Mouse (Mus musculus): ENCODE data around the gene Bcl9.

Gene Bcl9

DNA sequence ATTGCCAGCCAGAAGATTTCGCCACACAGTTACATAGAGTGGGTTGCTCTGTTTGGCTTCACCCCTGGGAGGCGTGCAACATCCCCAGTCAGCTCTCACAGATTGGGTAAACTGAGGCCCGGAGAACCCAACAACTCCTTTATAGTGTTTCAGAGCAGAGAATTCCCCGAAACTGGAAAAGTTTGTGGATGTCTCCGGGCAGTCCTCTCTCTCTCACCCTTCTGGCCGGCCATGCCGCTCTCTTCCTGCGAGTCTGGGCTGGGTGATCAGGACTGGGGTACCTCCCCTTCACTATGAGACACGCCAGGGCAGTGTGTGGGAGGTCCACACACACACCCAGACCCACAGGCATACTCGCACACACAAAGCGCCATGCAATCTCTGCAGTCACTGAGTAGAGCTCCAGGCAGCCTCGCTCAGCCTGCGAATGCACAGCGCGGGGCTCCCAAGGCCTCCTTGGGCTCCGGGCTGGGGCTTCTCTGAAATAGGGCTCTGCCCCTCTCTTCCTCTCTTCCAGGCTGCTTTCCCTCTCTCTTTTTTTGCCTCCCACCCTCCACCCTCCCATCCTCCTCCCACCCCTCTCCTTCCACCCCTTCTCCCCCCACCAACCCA, 670 bp downstream of the Bcl9 start:
- DNase-seq (ENCODE audit: low spot score): no peak

DNA sequence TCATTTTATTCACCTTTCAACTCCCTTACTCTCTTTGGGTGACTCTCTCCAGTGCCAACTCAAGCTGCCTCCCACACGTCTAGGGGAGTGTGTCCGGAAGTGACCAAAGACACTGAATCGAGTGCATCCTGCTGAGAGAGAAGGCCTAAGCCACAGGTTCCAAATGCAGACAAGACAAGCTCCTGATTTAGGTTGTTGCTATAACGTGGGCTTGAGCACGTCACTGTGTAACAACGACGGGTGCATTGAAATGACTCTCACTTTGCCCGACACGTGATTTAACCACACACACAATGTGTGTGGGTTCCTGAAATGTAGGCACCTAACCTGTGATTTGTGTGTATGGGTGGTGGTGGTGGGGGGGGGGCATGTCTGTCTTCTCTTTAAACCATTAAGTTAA, 3.4 kb downstream of the Bcl9 start:
- no peak for DNase-seq (ENCODE audit: low spot score)

DNA sequence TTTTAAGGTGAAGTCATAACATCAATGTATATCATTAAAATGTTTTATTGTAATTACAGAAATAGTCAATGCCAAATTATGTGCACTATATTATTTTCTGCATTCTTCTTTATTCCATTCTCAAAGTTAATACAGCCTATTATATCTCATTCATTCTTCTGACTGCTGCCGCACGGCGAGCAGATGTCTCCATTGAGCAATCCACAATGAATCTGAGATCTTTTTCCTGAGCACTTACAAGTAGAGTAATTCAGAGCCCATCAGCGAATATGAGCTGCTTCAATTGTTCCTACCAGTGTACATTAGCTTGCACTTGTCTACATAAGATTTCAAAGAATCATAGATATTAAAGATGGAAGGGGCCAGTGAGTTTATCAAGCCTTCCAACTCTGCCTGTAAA, 12.8 kb downstream of the Bcl9 start:
- DNase-seq (ENCODE audit: low spot score): no peak

DNA sequence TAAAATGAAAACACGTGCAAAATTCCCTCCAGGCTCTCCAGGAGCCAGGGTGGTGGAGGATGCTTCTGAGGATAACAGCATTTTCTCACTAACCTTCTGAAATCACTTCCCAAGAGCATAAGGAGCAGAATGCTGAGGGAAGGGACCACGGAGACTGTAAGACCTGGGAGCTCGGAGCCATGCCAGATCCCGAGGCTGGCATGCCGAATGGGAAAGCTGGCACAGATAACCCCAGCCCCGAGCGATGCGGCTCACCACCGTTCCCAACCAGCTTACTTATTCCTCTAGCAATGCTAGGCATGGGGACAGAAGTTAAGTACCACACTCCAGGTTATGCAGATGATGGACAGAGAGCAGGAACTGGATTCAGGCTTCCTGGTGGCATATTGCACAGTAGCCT, 13.7 kb downstream of the Bcl9 start:
- no peak for DNase-seq (ENCODE audit: low spot score)

DNA sequence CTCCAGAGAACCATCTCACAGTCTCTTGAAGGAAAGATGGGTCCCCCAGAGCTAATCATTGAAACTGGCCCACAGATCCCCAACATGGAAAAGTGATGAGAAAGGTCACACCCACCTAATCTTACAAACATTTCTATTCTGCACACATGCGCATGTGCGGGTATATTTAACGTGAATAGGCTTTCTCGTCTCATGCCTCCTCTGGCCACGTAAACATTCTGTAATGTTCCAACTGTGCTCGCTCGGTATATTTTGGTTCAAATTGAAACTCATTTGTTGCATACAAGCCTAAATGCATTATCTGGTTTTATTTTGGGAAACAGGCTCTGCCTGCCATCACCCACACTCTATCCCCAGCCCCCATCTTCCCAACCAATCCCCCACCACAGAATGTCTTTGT, 16.3 kb downstream of the Bcl9 start:
- DNase-seq (ENCODE audit: low spot score): no peak

DNA sequence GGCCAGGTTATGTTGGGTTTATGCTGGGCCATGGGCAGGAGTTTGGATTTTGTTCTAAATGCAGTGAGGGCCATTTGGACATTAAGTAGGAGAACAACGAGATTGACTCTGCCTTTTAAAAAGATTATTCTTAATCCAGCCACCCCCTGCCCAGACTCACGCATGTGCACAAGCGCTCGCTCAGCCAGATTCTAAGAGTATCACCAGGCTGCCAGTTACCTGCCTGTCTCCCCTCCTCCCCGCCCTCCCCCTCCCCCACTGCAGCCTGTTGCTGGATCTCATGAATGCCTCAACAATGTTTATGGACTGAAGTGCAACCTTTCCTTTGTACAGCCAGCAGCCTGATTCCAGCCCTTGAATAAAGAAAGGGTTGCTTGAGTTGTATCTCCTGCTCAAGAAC, 22.0 kb downstream of the Bcl9 start:
- DNase-seq (ENCODE audit: low spot score): no peak

DNA sequence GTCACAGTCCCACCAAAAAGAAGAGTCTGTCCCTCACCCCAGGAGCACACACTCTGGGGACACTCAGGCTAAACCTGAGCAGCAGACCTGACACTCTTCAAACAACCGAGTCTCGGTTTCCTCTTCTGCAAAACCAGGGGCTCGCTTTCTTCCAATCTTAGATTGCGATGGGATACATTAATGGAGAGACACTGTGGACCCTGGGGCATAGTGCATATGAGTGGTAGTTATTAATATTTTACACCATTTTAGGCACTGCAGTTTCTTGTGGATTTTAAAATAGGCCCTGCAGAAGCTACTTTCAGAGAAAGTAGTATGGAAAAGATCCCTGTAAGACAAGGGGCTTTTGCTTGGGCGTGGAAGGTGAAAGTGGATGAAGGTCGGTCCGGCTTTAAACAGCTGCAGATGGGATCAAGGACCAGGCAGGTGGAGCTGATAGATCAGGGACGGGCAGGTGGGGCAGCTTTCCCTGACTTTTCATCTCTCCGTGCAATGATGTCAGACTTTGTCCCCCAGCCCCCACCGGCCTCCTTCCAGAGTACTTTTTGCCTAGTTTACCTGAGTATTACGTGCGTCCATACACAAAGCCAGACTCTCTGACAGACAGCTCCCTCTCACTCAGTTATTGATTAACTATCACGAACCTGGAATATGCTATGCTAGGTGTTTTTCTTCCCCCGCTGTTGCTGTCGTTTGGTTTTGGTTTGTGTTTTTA, 23.0 kb downstream of the Bcl9 start:
- DNase-seq (ENCODE audit: low spot score): no peak

DNA sequence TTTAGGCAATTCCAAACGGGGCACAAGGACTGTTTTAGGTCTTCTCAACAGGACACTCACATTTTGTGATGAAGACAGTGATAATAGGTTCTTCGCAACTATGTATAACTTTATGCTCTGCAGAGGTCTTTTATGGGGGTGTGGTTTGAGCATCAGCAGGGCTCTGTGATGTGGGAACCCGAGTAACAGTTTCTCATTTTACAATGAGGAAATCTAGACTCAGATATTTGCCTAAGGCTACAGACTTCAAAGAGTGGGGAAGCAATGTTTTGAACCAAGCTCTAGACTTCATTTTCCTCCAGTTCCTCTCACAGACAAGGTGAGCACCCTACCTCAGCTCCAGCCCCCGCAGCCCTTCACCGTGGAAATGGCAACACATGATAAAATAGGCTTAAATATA, 23.8 kb downstream of the Bcl9 start:
- DNase-seq (ENCODE audit: low spot score): no peak

DNA sequence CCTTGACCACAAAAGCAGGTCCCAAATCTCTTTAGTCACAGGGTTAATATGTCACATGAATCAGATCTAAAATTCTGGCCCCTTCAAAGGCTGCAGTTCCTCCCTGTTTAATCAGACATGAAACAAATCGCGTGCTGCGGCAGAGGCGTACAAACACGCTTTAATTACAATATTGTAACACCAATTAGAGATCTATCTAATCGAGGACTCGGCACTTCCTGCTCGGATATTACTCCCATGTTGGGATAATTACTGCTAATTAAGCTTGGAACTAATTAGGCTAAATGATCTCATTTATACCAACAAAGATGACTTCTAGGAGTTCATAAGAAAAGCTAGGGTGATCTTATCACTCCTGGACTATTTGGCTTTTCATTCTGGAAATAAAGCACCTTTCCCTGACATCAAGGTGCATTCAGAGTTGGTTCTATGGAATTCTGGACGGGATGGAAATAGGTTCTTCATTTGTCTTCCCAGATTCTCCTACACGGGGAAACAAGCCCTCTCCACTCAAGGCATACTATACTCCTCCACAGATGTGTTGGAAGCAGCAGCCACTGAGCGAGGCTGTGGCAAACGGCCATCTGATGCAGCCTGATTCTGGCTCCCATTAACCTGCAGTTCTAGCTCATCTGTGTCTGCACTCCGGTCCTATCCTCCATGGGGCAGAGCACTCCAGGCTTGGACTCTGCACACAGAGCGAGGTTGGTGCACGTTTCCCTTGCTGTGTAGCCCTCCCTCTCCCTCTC, 31.9 kb downstream of the Bcl9 start:
- no peak for DNase-seq (ENCODE audit: low spot score)

DNA sequence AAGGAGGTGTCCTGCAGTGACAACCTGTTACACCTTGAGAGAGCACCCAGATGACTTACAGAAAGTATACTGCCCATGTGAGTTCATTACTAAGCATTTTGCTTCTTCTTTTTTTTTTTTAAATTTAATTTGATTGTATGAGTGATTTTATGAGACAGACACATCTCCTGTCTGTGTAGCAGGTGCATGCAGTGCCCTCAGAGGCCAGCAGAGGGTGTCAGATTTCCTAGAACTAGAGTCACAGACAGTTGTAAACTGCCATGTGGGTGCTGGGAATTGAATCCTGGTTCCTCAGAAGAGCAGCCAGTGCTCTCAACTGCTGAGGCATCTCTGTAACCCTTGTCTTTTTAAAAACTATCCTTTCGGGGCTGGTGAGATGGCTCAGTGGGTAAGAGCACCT, 35.5 kb downstream of the Bcl9 start:
- DNase-seq (ENCODE audit: low spot score): no peak

DNA sequence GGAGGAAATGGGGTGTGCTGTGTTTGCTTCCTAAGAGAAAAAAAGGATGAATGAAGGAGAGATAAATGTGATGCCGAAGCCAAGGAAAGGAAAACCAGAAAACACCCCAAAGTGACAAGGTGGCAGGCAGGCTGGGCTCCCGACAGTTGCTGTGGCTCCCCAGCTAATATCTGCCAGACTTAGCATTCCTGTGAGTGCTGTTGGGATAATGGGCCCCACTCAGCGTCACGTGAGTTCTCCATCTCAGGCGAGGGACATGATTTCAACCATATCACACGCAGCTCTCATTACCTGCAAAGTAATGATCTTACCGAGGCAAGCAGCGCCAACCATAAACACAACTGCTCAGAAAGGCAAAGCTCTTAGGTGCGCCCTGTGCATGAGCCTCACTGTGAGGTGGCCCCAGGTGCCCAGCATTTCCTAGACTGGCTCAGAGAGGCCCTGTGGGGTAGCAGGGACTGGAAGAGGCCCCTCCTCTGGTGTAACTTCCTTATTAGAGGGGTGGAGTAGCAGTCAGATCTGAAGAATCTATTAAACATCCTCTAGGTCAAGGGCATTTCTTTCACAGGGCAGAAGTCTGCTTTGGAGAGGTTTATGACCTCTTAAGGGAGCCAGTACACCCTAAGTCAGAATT, 41.9 kb downstream of the Bcl9 start:
- DNase-seq (ENCODE audit: low spot score): no peak

DNA sequence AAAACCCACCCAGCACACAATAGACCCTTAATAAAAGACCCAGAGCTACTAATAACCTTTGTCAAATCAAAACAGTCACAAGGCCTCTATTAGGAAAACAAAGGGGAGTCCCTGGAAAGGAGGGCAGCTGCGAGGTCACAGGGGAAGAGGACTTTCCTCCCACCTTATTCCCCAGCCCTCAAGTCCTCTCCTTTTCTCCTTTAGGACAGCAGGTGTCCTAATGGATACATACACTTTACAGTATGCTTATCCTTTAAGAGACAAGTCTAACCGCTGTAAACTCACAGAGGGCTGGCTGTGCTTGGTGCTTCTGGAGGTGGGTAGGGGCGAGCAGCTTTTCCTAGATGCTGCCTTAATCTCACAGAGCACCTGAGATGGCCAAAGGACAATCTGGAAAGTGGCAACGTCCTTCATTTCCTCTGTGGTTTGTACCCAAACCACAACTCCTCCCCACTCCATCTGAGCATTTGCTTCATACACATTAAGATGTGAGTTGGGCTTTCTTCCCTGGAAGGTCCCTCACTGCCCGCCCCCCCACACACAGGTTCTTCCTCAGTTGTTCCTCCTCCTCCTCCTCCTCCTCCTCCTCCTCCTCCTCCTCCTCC, 42.8 kb downstream of the Bcl9 start:
- DNase-seq (ENCODE audit: low spot score): no peak

DNA sequence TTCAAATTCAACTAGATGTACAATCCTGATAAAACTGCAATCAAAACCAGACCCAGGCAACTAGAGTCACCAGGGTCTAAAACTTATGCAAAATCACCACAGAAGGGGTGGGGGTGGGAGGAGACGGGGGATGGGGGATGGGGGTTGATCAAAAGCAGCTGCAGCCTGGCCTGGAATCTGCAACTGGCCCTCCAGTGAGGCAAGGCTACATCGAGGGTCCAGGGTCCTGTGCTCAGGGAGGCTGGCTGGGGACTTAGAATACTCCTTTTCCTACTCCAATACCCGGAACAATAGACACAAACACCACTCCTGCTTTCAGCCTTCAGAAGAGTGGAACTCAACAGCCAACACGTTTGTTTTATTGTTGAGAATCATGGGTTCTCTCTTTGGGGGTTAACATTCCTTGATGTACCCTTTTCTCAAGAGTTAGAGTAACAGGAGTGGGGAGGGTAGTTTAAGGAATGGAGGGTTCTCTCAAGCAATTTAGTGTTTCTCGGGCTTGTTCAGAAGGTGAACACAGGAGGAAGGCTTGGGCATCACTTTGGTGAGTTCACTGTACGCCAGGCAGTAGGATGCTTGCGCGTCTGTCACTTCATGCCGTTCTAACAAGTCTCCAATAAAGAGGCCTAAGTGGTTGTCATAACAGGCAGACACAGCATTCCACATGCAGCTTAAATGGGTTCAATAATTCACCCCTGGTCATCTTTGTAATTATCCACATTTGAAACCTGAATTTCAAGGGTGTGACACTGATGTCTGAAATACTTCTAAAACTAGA, 43.7 kb downstream of the Bcl9 start:
- no peak for DNase-seq (ENCODE audit: low spot score)

DNA sequence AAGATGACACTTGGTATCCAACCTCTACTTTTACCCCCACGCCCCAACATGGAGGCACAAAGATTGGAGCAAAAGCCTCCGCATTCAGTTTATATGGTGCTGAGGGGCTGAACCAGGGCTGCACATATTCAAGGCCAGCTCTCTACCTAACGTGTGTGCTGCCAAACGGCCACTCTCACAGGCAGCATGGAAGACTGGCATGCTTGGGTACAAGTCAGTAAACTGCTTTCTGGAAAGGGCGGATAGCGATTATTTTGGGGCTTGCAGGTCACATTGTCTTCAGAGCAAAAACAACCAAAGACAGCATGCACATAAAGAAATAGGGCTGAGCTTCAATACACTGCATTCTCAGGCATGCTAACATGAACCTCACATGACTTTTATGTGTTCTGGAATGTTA, 44.8 kb downstream of the Bcl9 start:
- no peak for DNase-seq (ENCODE audit: low spot score)

DNA sequence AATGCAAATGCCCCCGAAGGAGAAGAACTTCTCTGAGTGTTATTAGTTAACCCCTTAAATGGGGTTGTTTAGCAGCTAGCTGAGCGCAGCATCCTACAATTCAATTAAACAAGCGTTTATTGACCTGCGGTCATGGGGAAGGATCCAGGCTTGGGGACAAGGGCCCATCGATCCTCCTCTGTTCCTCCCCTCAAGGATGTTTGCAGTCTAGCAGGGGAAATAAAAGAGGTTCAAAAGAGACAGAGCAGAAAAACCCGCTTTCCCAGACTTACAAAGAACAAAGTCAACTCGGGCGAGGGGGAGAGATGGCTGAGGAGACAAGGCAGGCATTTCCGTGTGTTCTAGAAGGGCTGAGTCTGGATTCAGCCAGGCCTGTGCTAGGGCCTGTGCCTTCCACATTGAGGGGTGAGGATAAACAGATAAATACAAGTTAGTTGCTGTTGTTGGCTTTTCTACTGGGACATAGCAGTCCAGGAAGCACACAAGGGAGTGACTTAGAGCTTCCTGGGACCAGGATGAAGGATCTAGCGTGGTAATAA, 55.0 kb downstream of the Bcl9 start:
- DNase-seq (ENCODE audit: low spot score): no peak

DNA sequence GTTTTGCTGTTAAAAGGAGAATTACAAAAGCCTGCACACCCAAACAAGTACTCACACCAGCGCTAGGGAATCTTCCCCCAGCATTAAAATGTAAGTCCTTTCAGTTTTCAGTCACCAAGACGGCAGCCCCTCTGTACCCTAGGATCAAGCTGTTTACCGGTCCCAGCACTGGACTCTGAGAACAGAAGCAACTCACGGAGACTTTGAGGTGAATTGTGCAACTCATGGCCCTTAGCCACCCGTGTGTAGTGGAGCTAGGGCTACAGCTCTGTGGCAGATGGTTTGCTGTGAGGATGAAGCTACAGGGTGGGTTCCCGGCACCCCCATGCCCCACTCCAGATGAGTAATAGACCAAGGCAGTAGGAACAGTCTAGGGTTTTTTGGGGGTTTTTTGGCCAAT, 55.9 kb downstream of the Bcl9 start:
- no peak for DNase-seq (ENCODE audit: low spot score)

DNA sequence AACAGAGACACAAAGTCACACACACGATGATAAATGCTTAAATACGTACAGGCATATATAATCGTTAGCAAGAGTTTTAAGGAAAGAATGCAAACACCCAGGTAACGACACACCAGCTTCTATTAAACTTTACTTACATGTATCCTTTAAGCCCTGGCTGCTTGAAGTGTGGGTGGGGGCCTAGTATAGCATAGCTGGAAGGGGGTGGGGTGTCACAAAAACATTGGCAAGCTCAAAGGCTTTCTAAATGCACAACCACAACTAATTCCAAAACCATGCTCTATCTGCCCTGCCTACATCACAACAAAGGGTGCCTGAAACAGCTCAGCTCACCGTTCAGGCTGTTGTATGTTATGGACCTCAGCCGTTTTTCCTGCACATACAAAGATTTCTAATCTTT, 57.9 kb downstream of the Bcl9 start:
- no peak for DNase-seq (ENCODE audit: low spot score)

DNA sequence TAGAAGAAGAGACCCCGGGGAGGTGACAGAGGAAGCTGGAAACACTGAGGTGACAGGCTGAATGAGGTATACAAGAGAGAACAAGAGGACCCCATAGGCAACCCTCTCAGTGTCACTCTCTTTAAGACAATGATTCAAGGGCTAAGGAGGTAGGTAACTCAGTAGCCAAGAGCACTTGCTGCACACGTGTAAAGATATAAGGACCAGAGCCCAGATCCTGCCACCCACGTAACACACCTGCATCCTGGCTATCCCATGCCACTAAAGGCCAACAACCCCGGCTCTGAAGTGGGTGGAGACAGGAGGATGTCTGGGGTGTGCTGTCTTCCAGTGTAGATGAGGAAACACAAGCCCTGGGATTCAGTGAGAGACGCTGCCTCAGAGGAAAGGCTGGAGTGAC, 58.4 kb downstream of the Bcl9 start:
- no peak for DNase-seq (ENCODE audit: low spot score)

DNA sequence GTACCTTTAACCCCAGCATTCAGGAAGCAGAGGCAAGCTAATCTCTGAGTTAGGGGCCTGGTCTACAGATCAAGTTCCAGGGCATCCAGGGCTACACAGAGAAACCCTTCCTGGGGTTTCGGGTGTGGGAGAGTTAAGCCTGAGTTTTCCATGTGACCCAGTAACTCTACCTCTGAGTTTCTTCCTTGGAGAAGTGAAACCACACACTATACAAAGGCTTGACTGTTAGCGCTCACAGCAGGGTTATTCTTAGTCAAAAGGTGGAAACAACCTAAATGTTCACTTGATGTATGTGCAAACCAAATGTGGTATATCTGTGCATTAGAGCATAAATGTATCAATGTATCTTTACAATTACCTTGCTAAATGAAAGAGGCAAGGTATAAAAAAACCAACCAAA, 59.2 kb downstream of the Bcl9 start:
- DNase-seq (ENCODE audit: low spot score): no peak

DNA sequence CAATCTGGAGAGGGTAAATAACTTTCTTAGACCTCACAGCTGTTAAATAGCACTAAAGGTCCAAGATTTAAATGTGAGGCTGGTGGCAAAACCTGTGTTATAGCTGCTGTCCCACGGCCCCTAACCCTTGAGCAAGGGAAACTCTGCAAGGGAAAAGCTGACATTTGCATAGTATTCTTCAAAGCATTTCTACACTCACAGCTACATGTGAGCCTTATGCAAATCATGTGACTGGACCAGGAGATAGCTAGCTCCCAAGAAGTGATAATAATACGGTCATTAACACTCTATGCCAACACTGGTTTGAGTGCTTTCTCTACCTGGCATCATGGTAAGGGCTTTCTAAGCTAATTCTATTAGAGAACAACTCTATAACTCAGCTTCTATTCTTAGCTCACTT, 60.3 kb downstream of the Bcl9 start:
- DNase-seq (ENCODE audit: low spot score): no peak

DNA sequence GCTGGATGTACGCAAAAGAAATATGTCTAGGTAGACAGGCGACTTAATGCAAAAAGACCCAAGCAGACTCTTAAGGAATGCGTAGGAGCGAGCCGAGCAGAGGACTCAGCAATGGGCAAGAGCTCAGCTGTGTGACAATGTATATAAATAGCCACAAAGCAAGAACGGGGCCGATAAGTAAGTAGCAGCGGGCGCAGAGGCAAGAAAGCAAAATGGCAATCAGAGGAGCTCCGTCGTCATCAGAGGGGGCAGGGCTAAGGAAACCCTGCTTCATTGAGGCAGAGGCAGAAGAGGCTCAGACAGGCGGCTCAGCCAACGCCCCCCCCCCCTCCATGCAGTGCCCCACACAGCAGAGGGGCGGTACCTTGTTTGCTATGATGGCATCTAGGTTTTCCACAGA, 62.9 kb downstream of the Bcl9 start:
- no peak for DNase-seq (ENCODE audit: low spot score)

DNA sequence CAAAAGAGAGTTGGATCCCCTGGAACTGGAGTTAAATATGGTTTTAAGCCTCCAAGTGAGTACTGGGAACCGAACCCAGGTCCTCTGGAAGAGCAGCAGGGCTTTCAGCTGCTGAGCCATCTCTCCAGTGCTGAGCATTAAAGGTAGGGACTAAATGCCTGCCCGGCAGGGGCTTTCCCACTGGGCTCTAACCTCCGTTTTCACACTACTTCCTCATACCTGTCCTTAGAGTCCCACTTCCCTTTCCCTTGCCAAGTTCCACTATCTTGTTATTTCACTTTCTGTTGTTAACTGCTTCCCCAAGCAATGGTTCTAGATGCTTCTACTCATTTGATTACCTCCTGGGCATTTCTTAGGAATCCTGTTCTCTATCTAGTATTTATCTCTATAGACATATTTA, 65.4 kb downstream of the Bcl9 start:
- no peak for DNase-seq (ENCODE audit: low spot score)
